Mouse (Mus musculus): ENCODE measurements around the gene Ostn.

GRCm38 (mm10) chr16:27391845-27392244 lies 84.6 kb downstream of the Ostn start:
- no peak for TF ChIP-seq GATA1 (IDR thresholded peaks at IDR 0.05; ENCODE audit: borderline replicate concordance, low read length)
- no peak for TF ChIP-seq TAL1 (conservative IDR thresholded peaks at IDR 0.05; ENCODE audit: low read depth, low read length)
- no peak for TF ChIP-seq CTCF (IDR thresholded peaks at IDR 0.05; ENCODE audit: low read depth, low read length)
- TF ChIP-seq POLR2AphosphoS5 (IDR thresholded peaks at IDR 0.05; ENCODE audit: insufficient replicate concordance, low read depth, low read length), result no peak
